Mouse (Mus musculus) forebrain, embryonic 13.5 days (tissue): ENCODE measurements around the gene Spc24. TPM values are rescaled to one million over a fixed set of nuclear protein-coding genes. Genes with fewer than 3 reads are reported as not detected.

ENCODE experiments used
- ATAC-seq: fragments of 200-750 bp; cut with Nextera tagmentation; 2 replicates; pipeline ENCODE4 v1.8.0; 2017
- H3K27ac ChIP-seq: fragments of 300-500 bp; sonication (generic); 2 replicates; pipeline ENCODE4 v1.5.1; 2015; ENCODE audit warnings: inconsistent platforms, mild to moderate bottlenecking, moderate library complexity
- H3K27me3 ChIP-seq: fragments of 300-500 bp; sonication (generic); 2 replicates; pipeline ENCODE4 v1.6.1; 2015; ENCODE audit warnings: mild to moderate bottlenecking, inconsistent platforms
- H3K36me3 ChIP-seq: fragments of 300-500 bp; sonication (generic); 2 replicates; pipeline ENCODE4 v1.6.1; 2015; ENCODE audit warnings: mild to moderate bottlenecking, inconsistent platforms; ENCODE audit not compliant: poor library complexity, severe bottlenecking
- H3K4me1 ChIP-seq: fragments of 300-500 bp; sonication (generic); 2 replicates; pipeline ENCODE4 v1.6.1; 2015; ENCODE audit warnings: inconsistent platforms
- H3K4me2 ChIP-seq: fragments of 300-500 bp; sonication (generic); 2 replicates; pipeline ENCODE4 v1.6.1; 2015; ENCODE audit warnings: inconsistent platforms, mild to moderate bottlenecking, moderate library complexity
- H3K4me3 ChIP-seq: fragments of 300-500 bp; sonication (generic); 2 replicates; pipeline ENCODE4 v1.5.1; 2015; ENCODE audit warnings: mild to moderate bottlenecking, inconsistent platforms
- H3K9ac ChIP-seq: fragments of 300-500 bp; sonication (generic); 2 replicates; pipeline ENCODE4 v1.6.1; 2015; ENCODE audit warnings: mild to moderate bottlenecking, inconsistent platforms
- H3K9me3 ChIP-seq: fragments of 300-500 bp; sonication (generic); replicated peaks from 2 replicates; pipeline ENCODE4 v1.6.1; 2016; ENCODE audit warnings: inconsistent platforms
- WGBS: fragments of 180-500 bp; shearing (Covaris S2); methylation state at CpG from one replicate; pipeline ENCODE4 v1.1.7; 2015; 5-methylcytosine and 5-hydroxymethylcytosine counted together
- polyA plus RNA-seq: library from polyadenylated mRNA; unstranded; fragments of >200 nt; fragmentation: Nextera tagmentation; extraction: Ambion mirVana; gene quantifications from 2 replicates; pipeline ENCODE4 v1.2.1, GENCODE M21; 2015

Spc24 gene
- polyA plus RNA-seq, 1 experiment from 2014 or later, result 95.6 TPM

DNA sequence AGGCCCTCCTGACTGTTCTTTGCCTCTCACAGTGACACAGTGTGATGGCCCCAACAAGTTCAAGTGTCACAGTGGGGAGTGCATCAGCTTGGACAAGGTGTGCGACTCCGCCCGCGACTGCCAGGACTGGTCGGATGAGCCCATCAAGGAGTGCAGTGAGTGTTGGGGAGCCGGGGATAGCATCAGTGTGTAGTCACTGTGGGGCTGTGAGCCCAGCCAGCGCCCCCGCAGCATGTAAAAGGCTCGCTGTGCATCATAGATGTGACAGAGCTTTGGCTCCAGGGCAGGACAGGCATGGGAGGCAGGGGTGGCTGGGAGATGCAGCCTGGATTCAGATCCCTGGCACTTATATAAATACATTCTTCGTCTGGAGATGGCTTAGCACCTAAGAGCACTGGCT is 22.9 kb downstream of the Spc24 start:
- H3K9ac ChIP-seq, result no peak overlapping the region
- ATAC-seq, result no peak
- 95% methylated on average over 10 of the region's 10 CpGs for WGBS

DNA sequence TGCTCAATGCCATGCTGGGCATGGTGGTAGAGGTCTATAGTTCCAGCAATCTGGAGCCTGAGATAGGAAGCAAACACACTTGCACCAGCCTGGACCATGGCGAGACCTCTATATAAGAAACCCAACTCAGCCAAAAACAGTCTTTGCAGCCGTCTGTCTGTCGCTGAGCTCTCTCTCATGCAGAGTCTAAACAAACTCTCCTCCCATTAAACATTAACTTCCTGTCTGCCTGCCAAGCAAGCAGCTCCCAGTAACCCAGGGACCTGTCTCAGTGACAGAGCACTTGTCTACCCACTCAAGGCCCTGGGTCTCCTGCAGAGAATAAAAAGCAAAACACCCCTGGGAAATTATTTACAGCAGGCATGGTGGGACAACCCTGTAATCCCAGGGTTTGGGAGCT is 23.5 kb downstream of the Spc24 start:
- H3K27me3 ChIP-seq, result no peaks in the 10 kb centered on the region
- H3K27ac ChIP-seq, result no peak overlapping the region
- no peak for ATAC-seq
- H3K9me3 ChIP-seq, result no peaks in the 10 kb centered on the region
- H3K4me3 ChIP-seq, result no peak overlapping the region
- H3K4me2 ChIP-seq, result no peak overlapping the region
- 88% methylated on average over 3 of the region's 3 CpGs for WGBS
- peaks cover 93% of the 10 kb centered on the region for H3K36me3 ChIP-seq
- no peaks in the 10 kb centered on the region for H3K4me1 ChIP-seq
- no peak overlapping the region for H3K9ac ChIP-seq

More for the DNA sequence above, 22.9 kb downstream of the Spc24 start:
- H3K4me3 ChIP-seq, result no peak overlapping the region
- no peak overlapping the region for H3K27ac ChIP-seq
- no peaks in the 10 kb centered on the region for H3K4me1 ChIP-seq
- no peaks in the 10 kb centered on the region for H3K27me3 ChIP-seq
- no peaks in the 10 kb centered on the region for H3K9me3 ChIP-seq
- H3K36me3 ChIP-seq, result peaks cover 93% of the 10 kb centered on the region
- no peak overlapping the region for H3K4me2 ChIP-seq

DNA sequence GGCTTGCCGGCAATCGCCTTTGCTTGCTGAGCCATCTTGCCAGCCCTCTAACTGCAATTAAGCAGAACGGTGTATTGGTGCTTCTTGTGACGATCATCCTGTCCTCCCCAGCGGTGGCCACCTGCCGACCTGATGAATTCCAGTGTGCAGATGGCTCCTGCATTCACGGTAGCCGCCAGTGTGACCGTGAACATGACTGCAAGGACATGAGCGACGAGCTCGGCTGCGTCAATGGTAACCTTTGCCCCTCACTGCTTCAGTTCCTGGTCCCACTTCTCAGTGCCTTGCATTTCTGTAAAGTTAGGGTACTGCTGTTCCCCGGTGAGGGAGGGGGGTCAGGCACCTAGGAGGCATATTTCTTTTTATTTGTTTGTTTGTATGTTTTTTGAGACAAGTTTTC is 25.0 kb downstream of the Spc24 start:
- no peak overlapping the region for H3K27ac ChIP-seq
- ATAC-seq, result no peak
- WGBS, result 92% methylated on average over 14 of the region's 14 CpGs

DNA sequence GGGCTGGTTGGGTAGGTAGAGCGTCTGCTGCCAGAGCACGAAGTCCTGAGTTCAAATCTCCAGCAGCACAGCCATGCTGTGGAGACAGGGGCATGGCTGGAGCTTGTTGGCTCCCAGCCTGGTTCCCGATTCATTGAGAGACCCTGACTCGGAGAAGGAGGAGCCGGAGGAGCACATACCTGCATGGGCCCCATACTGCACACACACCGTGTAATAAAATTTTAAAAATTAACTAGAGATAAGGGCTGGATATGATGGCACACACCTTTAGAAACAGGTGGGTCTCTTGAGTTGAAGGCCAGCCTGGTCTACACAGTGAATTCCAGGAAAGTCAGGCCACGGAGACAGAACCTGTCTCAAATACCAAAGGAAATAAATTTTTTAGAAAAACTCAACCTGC is 26.1 kb downstream of the Spc24 start:
- Histone ChIP-seq H3K36me3 (peaks cover 93% of the 10 kb centered on the region), H3K9ac (no peak overlapping the region), H3K4me2 (no peak overlapping the region), H3K4me3 (no peak overlapping the region), H3K27me3 (no peaks in the 10 kb centered on the region), H3K4me1 (no peaks in the 10 kb centered on the region), H3K27ac (no peak overlapping the region), H3K9me3 (no peaks in the 10 kb centered on the region)
- no peak for ATAC-seq
- 97% methylated on average over 7 of the region's 7 CpGs for WGBS

More for the DNA sequence above, 25.0 kb downstream of the Spc24 start:
- Histone ChIP-seq H3K36me3 (peaks cover 96% of the 10 kb centered on the region), H3K4me3 (no peak overlapping the region), H3K27me3 (no peaks in the 10 kb centered on the region), H3K4me2 (no peak overlapping the region), H3K9me3 (no peaks in the 10 kb centered on the region), H3K4me1 (no peaks in the 10 kb centered on the region), H3K9ac (no peak overlapping the region)

DNA sequence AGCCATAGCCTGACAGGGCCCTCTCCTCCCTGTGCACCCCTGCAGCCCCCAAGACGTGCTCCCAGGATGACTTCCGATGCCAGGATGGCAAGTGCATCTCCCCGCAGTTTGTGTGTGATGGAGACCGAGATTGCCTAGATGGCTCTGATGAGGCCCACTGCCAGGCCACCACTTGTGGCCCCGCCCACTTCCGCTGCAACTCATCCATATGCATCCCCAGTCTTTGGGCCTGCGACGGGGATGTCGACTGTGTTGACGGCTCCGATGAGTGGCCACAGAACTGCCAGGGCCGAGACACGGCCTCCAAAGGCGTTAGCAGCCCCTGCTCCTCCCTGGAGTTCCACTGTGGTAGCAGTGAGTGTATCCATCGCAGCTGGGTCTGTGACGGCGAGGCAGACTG is 26.7 kb downstream of the Spc24 start:
- Histone ChIP-seq H3K27me3 (no peaks in the 10 kb centered on the region), H3K4me2 (no peak overlapping the region), H3K27ac (no peak overlapping the region), H3K4me3 (no peak overlapping the region), H3K9me3 (no peaks in the 10 kb centered on the region), H3K9ac (no peak overlapping the region), H3K36me3 (peaks cover 88% of the 10 kb centered on the region), H3K4me1 (no peaks in the 10 kb centered on the region)
- WGBS, result 88% methylated on average over 17 of the region's 17 CpGs
- no peak for ATAC-seq

DNA sequence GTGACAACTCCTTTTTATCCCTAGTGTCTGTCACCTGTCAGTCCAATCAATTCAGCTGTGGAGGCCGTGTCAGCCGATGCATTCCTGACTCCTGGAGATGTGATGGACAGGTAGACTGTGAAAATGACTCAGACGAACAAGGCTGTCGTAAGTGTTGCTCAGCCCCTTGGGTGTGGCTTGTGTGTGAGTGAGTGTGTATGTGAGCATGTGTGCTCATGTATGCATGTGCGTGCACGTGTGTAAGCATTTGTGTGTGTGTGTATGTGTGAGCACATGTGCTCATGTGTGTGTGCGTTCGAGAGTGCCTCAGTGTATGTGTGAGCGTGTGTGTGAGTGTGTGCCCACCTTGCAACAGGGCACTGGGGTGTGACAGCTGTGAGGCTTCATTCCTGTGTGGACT is 27.8 kb downstream of the Spc24 start:
- ATAC-seq, result no peak

DNA sequence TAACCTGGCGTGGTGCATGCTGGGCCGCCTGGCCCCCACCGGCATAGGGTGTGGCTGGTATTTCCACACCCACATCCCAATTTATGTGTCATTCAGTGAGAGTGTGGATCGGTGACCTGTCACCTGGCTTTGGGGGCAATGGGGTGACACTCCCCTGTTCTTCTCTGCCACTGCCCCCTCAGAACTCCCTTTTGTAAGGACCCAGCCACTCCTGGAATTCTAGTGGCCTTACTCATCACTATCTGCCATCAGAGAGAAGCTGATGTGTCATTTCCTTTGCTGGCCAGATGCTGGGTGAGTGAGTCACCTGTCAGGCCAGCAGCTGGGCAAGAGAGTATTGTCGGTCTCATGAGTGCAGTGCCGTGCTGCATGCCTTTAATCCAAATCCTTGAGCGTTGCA is 30.8 kb downstream of the Spc24 start:
- H3K36me3 ChIP-seq, result peaks cover 63% of the 10 kb centered on the region
- no peak overlapping the region for H3K9ac ChIP-seq
- WGBS, result 91% methylated on average over 7 of the region's 7 CpGs
- H3K9me3 ChIP-seq, result no peaks in the 10 kb centered on the region
- no peaks in the 10 kb centered on the region for H3K27me3 ChIP-seq
- no peak overlapping the region for H3K4me3 ChIP-seq
- no peak for ATAC-seq
- no peak overlapping the region for H3K4me2 ChIP-seq
- no peak overlapping the region for H3K27ac ChIP-seq
- H3K4me1 ChIP-seq, result peaks cover 25% of the 10 kb centered on the region

More for the DNA sequence above, 27.8 kb downstream of the Spc24 start:
- Histone ChIP-seq H3K27ac (no peak overlapping the region), H3K36me3 (peaks cover 84% of the 10 kb centered on the region), H3K4me3 (no peak overlapping the region), H3K4me1 (no peaks in the 10 kb centered on the region), H3K4me2 (no peak overlapping the region), H3K9ac (no peak overlapping the region), H3K9me3 (no peaks in the 10 kb centered on the region), H3K27me3 (no peaks in the 10 kb centered on the region)
- WGBS, result 92% methylated on average over 9 of the region's 9 CpGs

DNA sequence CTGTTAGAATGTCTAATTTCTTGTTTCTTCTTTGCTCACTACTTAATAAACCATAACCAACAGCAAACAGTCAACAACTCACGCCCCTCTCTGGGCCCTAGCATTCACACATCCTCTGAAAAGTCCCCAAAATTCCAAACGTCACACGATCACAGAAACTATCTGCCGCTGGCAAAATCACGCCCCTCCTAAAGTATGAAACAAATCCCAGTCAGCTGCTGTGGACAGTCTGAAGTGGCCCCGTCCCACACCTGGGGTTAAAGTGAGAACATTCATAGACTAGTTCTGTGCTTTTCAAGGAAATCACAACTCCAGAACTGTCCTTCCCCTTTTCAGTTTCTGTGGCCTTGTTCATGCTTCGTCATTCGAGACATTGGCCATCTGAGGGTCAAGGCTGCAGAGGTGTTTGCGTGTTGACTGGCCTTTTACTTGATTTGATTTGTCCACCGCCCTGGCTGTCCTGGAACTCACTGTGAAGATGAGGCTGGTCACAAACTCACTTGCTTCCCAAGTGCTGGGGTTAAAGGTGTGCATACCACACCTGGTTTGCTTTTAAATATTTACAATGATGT is 31.8 kb downstream of the Spc24 start:
- Histone ChIP-seq H3K9me3 (no peaks in the 10 kb centered on the region), H3K4me3 (no peak overlapping the region), H3K27ac (no peak overlapping the region), H3K4me1 (peaks cover 25% of the 10 kb centered on the region), H3K36me3 (peaks cover 54% of the 10 kb centered on the region), H3K9ac (no peak overlapping the region), H3K27me3 (no peaks in the 10 kb centered on the region), H3K4me2 (no peak overlapping the region)
- 93% methylated on average over 10 of the region's 10 CpGs for WGBS
- ATAC-seq, result no peak

DNA sequence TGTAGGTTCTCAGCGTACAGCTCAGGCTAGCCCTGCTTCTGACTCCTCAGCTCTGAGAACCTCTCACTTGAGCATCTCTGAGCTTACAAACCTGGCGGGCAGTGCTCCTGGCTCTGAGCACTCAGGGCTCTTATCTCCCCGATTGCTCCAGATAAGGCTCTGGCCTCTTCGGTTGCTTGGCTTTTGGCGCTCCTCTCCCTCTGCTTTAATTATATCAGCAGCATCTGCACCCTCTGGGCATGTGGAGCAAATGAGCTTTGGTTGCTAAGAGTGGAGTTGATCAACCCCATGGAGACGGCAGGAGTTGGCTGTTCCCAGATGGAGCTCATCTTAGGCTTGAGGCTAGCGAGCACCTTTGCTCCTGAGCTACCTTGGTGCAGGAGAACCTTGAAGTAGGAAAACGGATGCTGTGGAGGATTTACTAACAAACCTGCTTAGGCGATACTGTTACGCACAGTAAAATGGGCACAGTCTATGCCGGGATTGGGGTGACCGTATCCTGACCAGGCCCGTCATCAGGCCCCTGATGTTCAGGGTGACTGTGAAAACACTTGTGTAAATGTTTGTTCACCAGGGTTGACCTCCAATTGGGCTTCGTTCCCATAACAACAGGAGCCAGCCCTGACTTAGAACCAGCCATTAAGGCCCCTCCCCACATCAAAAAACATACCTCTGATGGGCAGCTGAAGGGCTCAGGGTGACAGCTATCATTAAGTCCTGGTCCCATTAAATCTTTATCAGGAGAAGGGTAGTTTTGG is 33.7 kb downstream of the Spc24 start:
- peak overlapping the region; percentile 28; the same call in 1 of the 2 replicates for H3K9ac ChIP-seq
- no peaks in the 10 kb centered on the region for H3K9me3 ChIP-seq
- 0 out of 2 replicates have a peak overlapping the region, but pooled peaks have one; percentile 38 for H3K27ac ChIP-seq
- H3K27me3 ChIP-seq, result no peaks in the 10 kb centered on the region
- H3K4me3 ChIP-seq, result no peak overlapping the region
- WGBS, result 85% methylated on average over 14 of the region's 14 CpGs
- ATAC-seq, result no peak
- H3K4me2 ChIP-seq, result peak overlapping the region; percentile 80
- H3K36me3 ChIP-seq, result peaks cover 34% of the 10 kb centered on the region
- peaks cover 31% of the 10 kb centered on the region for H3K4me1 ChIP-seq

DNA sequence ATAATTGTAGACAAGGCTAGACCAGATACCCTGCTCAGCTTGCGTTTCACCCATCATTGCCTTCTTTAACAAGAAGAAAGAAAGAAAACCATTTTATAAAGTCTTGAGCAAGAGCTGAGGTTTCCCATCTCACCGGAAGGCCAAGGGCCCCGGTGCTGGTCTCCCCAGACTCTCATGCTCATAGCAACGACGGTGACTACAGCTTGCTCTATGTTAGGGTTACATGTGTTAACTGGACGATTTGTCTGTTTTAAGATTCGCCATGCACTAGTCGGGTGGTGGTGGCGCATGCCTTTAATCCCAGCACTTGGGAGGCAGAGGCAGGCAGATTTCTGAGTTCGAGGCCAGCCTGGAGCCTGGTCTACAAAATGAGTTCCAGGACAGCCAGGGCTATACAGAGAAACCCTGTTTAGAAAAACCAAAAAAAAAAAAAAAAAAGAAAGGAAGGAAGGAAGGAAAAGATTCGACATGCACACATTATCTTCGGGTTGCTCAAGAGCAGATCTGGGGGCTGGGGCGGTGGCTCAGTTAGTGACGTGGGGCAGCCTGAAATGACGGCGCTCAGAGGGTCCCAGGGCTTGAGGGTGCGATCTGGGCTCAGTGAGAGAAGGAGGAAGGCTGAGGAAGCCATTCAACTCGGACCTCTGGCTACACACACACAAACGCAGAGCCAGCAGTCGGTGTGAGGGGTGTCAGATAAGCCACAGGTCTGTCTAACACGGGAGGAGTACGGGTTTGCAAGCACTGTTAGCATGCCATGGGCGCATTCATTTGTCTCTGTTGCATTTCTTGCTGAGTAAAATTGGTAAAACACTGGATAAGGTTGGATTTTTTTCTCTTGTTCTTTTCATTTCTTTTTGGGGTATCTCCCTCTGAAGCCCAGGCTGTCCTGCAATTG is 34.6 kb downstream of the Spc24 start:
- whole genome bisulfite sequencing, result 85% methylated on average over 23 of the region's 23 CpGs
- H3K4me2 ChIP-seq, result peak overlapping the region; percentile 80
- H3K4me1 ChIP-seq, result peaks cover 31% of the 10 kb centered on the region
- H3K36me3 ChIP-seq, result peaks cover 28% of the 10 kb centered on the region
- peak overlapping the region; percentile 70; the same call in 1 of the 2 replicates for H3K27ac ChIP-seq
- ATAC-seq, result no peak
- H3K27me3 ChIP-seq, result no peaks in the 10 kb centered on the region
- H3K9ac ChIP-seq, result peak overlapping the region; percentile 28
- H3K9me3 ChIP-seq, result no peaks in the 10 kb centered on the region
- H3K4me3 ChIP-seq, result peak overlapping the region; percentile 70

DNA sequence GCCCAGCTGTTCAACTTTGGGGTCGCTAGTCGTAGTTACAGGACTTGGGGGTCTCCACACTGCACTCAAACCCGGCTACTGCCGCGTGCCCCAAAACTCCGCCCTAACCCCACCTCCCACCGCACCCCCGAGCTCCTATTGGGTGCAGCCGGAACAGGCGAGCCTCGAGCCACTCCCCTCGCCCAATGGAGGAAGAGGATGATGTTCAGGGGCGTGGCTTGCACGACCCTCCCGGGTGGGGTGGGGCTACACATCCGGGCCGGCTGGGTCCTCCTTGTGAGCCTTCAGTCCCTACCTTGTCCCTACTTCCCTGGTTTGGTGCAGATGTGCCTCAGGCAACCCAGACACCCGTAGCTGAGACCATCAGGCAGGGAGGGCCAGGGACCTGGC is 36.0 kb downstream of the Spc24 start:
- peak overlapping the region; percentile 94 for H3K27ac ChIP-seq
- peak overlapping the region; percentile 81 for H3K9ac ChIP-seq
- H3K4me2 ChIP-seq, result peak overlapping the region; percentile 80
- peaks cover 18% of the 10 kb centered on the region; the same call in 1 of the 2 replicates for H3K36me3 ChIP-seq
- H3K9me3 ChIP-seq, result no peaks in the 10 kb centered on the region
- peak; percentile 97 for ATAC-seq
- 0% methylated on average over 18 of the region's 18 CpGs for WGBS
- no peaks in the 10 kb centered on the region for H3K27me3 ChIP-seq
- H3K4me3 ChIP-seq, result peak overlapping the region; percentile 70
- peaks cover 31% of the 10 kb centered on the region for H3K4me1 ChIP-seq
